Mouse (Mus musculus): ENCODE measurements at regions not wholly inside any gene's neighbourhood (a gene's known extent, or its start where the extent isn't known, plus 50 kb on each side); places are given as distances from the start of the nearest gene placed in this dataset.

DNA sequence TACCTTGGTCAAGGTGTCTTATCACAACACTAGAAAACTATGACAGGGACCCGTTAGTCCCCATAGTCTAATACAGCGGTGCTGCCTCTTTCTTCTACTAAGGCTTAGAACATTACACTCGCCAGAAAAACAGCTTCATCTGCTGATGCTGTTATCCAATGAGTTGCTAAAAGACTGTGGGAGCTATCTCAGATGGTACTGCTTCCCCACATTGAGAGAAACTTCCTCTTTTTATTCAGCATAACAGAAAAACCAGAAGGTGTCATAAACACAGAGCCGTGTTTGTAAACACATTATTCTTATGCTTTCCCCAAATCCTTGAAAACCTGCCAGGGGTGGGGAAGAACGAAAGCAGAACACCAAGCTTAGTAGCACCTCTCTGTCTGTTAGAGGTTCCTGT lies 49.9 kb upstream of the Arhgap5 start:
- TF ChIP-seq CTCF (IDR thresholded peaks at IDR 0.05; ENCODE audit: insufficient read depth, low read depth, low read length) (no peak), POLR2A (IDR thresholded peaks at IDR 0.05; ENCODE audit: insufficient read depth, low read depth, low read length) (no peak)

All from olfactory bulb, adult 2 months (tissue).